Mouse (Mus musculus) cerebellum, adult 2 months (tissue): ENCODE results near the gene 1700018B08Rik.

Source experiments
- CTCF ChIP-seq: fragments of 200-500 bp; IDR thresholded peaks from 2 replicates; pipeline ENCODE4 v1.5.1; 2011; ENCODE audit warnings: low read depth, mild to moderate bottlenecking, control low read depth, low read length, moderate library complexity, borderline replicate concordance; ENCODE audit not compliant: insufficient read depth
- POLR2A ChIP-seq: fragments of 200-500 bp; IDR thresholded peaks from 2 replicates; pipeline ENCODE4 v1.6.1; 2011; ENCODE audit warnings: low read length, control low read depth, borderline replicate concordance; ENCODE audit not compliant: insufficient read depth

- TF ChIP-seq POLR2A: no peak
- no peak for TF ChIP-seq CTCF
These were observed 33.9 kb upstream of the 1700018B08Rik start for GRCm38 (mm10) chr8:121577751-121578675.
